Mouse (Mus musculus) embryonic facial prominence, embryonic 15.5 days (tissue): ENCODE measurements around the gene Igsf8. TPM values are rescaled to one million over a fixed set of nuclear protein-coding genes. Genes with fewer than 3 reads are reported as not detected.

Experiments
- ATAC-seq: fragments of 200-750 bp; cut with Nextera tagmentation; 2 replicates; pipeline ENCODE4 v1.8.0; 2017; ENCODE audit warnings: low read depth, moderate TSS enrichment; ENCODE audit not compliant: insufficient number of reproducible peaks, low FRiP score, low TSS enrichment
- H3K27ac ChIP-seq: fragments of 300-500 bp; sonication (generic); replicated peaks from 2 replicates; pipeline ENCODE4 v1.5.1; 2015; ENCODE audit warnings: mild to moderate bottlenecking, inconsistent platforms
- H3K27me3 ChIP-seq: fragments of 300-500 bp; sonication (generic); 2 replicates; pipeline ENCODE4 v1.6.1; 2015; ENCODE audit warnings: inconsistent platforms
- H3K36me3 ChIP-seq: fragments of 300-500 bp; sonication (generic); 2 replicates; pipeline ENCODE4 v1.6.1; 2015; ENCODE audit warnings: mild to moderate bottlenecking, inconsistent platforms
- H3K4me1 ChIP-seq: fragments of 300-500 bp; sonication (generic); 2 replicates; pipeline ENCODE4 v1.6.1; 2015; ENCODE audit warnings: inconsistent platforms
- H3K4me2 ChIP-seq: fragments of 300-500 bp; sonication (generic); replicated peaks from 2 replicates; pipeline ENCODE4 v1.6.1; 2015; ENCODE audit warnings: mild to moderate bottlenecking, inconsistent platforms
- H3K4me3 ChIP-seq: fragments of 300-500 bp; sonication (generic); replicated peaks from 2 replicates; pipeline ENCODE4 v1.5.1; 2015; ENCODE audit warnings: mild to moderate bottlenecking, inconsistent platforms
- H3K9ac ChIP-seq: fragments of 300-500 bp; sonication (generic); 2 replicates; pipeline ENCODE4 v1.6.1; 2015; ENCODE audit warnings: inconsistent platforms
- H3K9me3 ChIP-seq: fragments of 300-500 bp; sonication (generic); replicated peaks from 2 replicates; pipeline ENCODE4 v1.6.1; 2016; ENCODE audit warnings: inconsistent platforms
- WGBS: fragments of 180-500 bp; shearing (Covaris S2); methylation state at CpG from one replicate; pipeline ENCODE4 v1.1.7; 2015; 5-methylcytosine and 5-hydroxymethylcytosine counted together
- polyA plus RNA-seq: library from polyadenylated mRNA; unstranded; fragments of >200 nt; fragmentation: Nextera tagmentation; extraction: Ambion mirVana; gene quantifications from 2 replicates; pipeline ENCODE4 v1.2.1, GENCODE M21; 2015

The Igsf8 gene
- polyA plus RNA-seq, 1 experiment from 2014 or later, result 71.9 TPM

- Histone ChIP-seq H3K4me1 (no peaks in the 10 kb centered on the region), H3K27ac (no peak overlapping the region), H3K36me3 (no peaks in the 10 kb centered on the region), H3K27me3 (no peaks in the 10 kb centered on the region), H3K4me2 (no peak overlapping the region), H3K9me3 (no peaks in the 10 kb centered on the region), H3K9ac (no peak overlapping the region), H3K4me3 (no peak overlapping the region)
- ATAC-seq, result no peak
- 43% methylated on average over 5 of the region's 5 CpGs for WGBS
These were observed 12.7 kb downstream of the Igsf8 start for GRCm38 (mm10) chr1:172274116-172274515.

- Histone ChIP-seq H3K27ac (no peak overlapping the region), H3K4me3 (no peak overlapping the region), H3K27me3 (no peaks in the 10 kb centered on the region), H3K4me1 (no peaks in the 10 kb centered on the region), H3K9me3 (no peaks in the 10 kb centered on the region), H3K4me2 (no peak overlapping the region), H3K36me3 (no peaks in the 10 kb centered on the region), H3K9ac (no peak overlapping the region)
- WGBS, result 73% methylated on average over 5 of the region's 5 CpGs
- ATAC-seq, result no peak
These were observed 13.1 kb downstream of the Igsf8 start for GRCm38 (mm10) chr1:172274547-172274946.

- Histone ChIP-seq H3K4me3 (no peak overlapping the region), H3K27ac (no peak overlapping the region), H3K9ac (no peak overlapping the region), H3K9me3 (no peaks in the 10 kb centered on the region), H3K27me3 (no peaks in the 10 kb centered on the region), H3K4me2 (no peak overlapping the region), H3K4me1 (no peaks in the 10 kb centered on the region), H3K36me3 (no peaks in the 10 kb centered on the region)
- 69% methylated on average over 3 of the region's 3 CpGs for WGBS
- no peak for ATAC-seq
These were observed 15.7 kb downstream of the Igsf8 start for GRCm38 (mm10) chr1:172277172-172277571.

GRCm38 (mm10) chr1:172278328-172278727 is 16.9 kb downstream of the Igsf8 start:
- 91% methylated on average over 13 of the region's 13 CpGs for WGBS
- Histone ChIP-seq H3K27ac (no peak overlapping the region), H3K9me3 (no peaks in the 10 kb centered on the region), H3K36me3 (no peaks in the 10 kb centered on the region), H3K9ac (no peak overlapping the region), H3K27me3 (no peaks in the 10 kb centered on the region), H3K4me2 (no peak overlapping the region), H3K4me3 (no peak overlapping the region), H3K4me1 (no peaks in the 10 kb centered on the region)
- no peak for ATAC-seq

- Histone ChIP-seq H3K9ac (no peak overlapping the region), H3K4me1 (no peaks in the 10 kb centered on the region), H3K4me2 (no peak overlapping the region), H3K9me3 (no peaks in the 10 kb centered on the region), H3K27ac (no peak overlapping the region), H3K4me3 (no peak overlapping the region), H3K36me3 (no peaks in the 10 kb centered on the region), H3K27me3 (no peaks in the 10 kb centered on the region)
- ATAC-seq, result no peak
- WGBS, result 75% methylated on average over 16 of the region's 16 CpGs
These were observed 18.5 kb downstream of the Igsf8 start for GRCm38 (mm10) chr1:172279768-172280509.

- Histone ChIP-seq H3K9ac (no peak overlapping the region), H3K36me3 (no peaks in the 10 kb centered on the region), H3K27me3 (no peaks in the 10 kb centered on the region), H3K9me3 (no peaks in the 10 kb centered on the region), H3K4me2 (no peak overlapping the region), H3K27ac (no peak overlapping the region), H3K4me3 (no peak overlapping the region), H3K4me1 (no peaks in the 10 kb centered on the region)
- 80% methylated on average over 10 of the region's 10 CpGs for WGBS
- no peak for ATAC-seq
These were observed 20.2 kb downstream of the Igsf8 start for GRCm38 (mm10) chr1:172281522-172282254.

- no peak for ATAC-seq
- no peaks in the 10 kb centered on the region for H3K9me3 ChIP-seq
- no peak overlapping the region for H3K4me2 ChIP-seq
- no peaks in the 10 kb centered on the region for H3K36me3 ChIP-seq
- no peaks in the 10 kb centered on the region for H3K27me3 ChIP-seq
- no peak overlapping the region for H3K4me3 ChIP-seq
- 90% methylated on average over 6 of the region's 6 CpGs for WGBS
- no peak overlapping the region for H3K9ac ChIP-seq
- H3K27ac ChIP-seq, result no peak overlapping the region
- H3K4me1 ChIP-seq, result no peaks in the 10 kb centered on the region
These were observed 21.6 kb downstream of the Igsf8 start for GRCm38 (mm10) chr1:172283073-172283472.

- Histone ChIP-seq H3K4me3 (no peak overlapping the region), H3K27me3 (no peaks in the 10 kb centered on the region), H3K4me2 (no peak overlapping the region), H3K9me3 (no peaks in the 10 kb centered on the region), H3K27ac (no peak overlapping the region), H3K4me1 (no peaks in the 10 kb centered on the region), H3K36me3 (no peaks in the 10 kb centered on the region), H3K9ac (no peak overlapping the region)
- 84% methylated on average over 14 of the region's 14 CpGs for WGBS
- no peak for ATAC-seq
These were observed 22.8 kb downstream of the Igsf8 start for GRCm38 (mm10) chr1:172284221-172284620.

GRCm38 (mm10) chr1:172286740-172287139 is 25.3 kb downstream of the Igsf8 start:
- 65% methylated on average over 5 of the region's 5 CpGs for whole genome bisulfite sequencing

GRCm38 (mm10) chr1:172288900-172289616 is 27.6 kb downstream of the Igsf8 start:
- Histone ChIP-seq H3K4me1 (no peaks in the 10 kb centered on the region), H3K9ac (no peak overlapping the region), H3K27ac (no peak overlapping the region), H3K4me2 (no peak overlapping the region), H3K9me3 (no peaks in the 10 kb centered on the region), H3K36me3 (no peaks in the 10 kb centered on the region), H3K4me3 (no peak overlapping the region), H3K27me3 (no peaks in the 10 kb centered on the region)
- WGBS, result 86% methylated on average over 11 of the region's 11 CpGs
- ATAC-seq, result no peak

More at GRCm38 (mm10) chr1:172286740-172287139, 25.3 kb downstream of the Igsf8 start:
- Histone ChIP-seq H3K4me3 (no peak overlapping the region), H3K9me3 (no peaks in the 10 kb centered on the region), H3K27ac (no peak overlapping the region), H3K9ac (no peak overlapping the region), H3K36me3 (no peaks in the 10 kb centered on the region), H3K4me1 (no peaks in the 10 kb centered on the region), H3K27me3 (no peaks in the 10 kb centered on the region), H3K4me2 (no peak overlapping the region)
- ATAC-seq, result no peak

- no peaks in the 10 kb centered on the region for H3K4me1 ChIP-seq
- ATAC-seq, result no peak
- H3K4me2 ChIP-seq, result no peak overlapping the region
These were observed 28.1 kb downstream of the Igsf8 start for GRCm38 (mm10) chr1:172289617-172289946.

More at GRCm38 (mm10) chr1:172289617-172289946, 28.1 kb downstream of the Igsf8 start:
- H3K36me3 ChIP-seq, result no peaks in the 10 kb centered on the region
- no peak overlapping the region for H3K27ac ChIP-seq
- WGBS, result 75% methylated on average over 3 of the region's 3 CpGs
- no peak overlapping the region for H3K4me3 ChIP-seq
- no peaks in the 10 kb centered on the region for H3K27me3 ChIP-seq
- H3K9ac ChIP-seq, result no peak overlapping the region
- no peaks in the 10 kb centered on the region for H3K9me3 ChIP-seq
